Mouse (Mus musculus) urinary bladder, postnatal 4 days (tissue): ENCODE results near the gene Ccdc61.
A peak's percentile ranks its signal among the peaks of the same experiment; 100 is the strongest.

ENCODE experiments used
- DNase-seq, 2 experiments: peaks; one replicate each; pipeline ENCODE4 v3.0.0; 2021 to 2022; ENCODE audit warnings: low spot score in 2 of 2

Ccdc61 gene

GRCm38 (mm10) chr7:18858310-18858916 lies 51.8 kb downstream of the Ccdc61 start:
- peak in 1 of 2 experiments; percentile 16 for DNase-seq

GRCm38 (mm10) chr7:18848395-18848794 lies 61.8 kb downstream of the Ccdc61 start:
- no peak for DNase-seq

- no peak for DNase-seq
Observed at GRCm38 (mm10) chr7:18844811-18845210, 65.4 kb downstream of the Ccdc61 start.

GRCm38 (mm10) chr7:18841174-18841567 lies 69.0 kb downstream of the Ccdc61 start:
- DNase-seq, result no peak
